Mouse (Mus musculus) intestine, postnatal 0 days (tissue): ENCODE data around the gene Pofut2. TPM values are rescaled to one million over a fixed set of nuclear protein-coding genes. Genes with fewer than 3 reads are reported as not detected.
A peak's percentile ranks its signal among the peaks of the same experiment; 100 is the strongest.

Source experiments
- ATAC-seq: fragments of 200-750 bp; cut with Nextera tagmentation; 2 replicates; pipeline ENCODE4 v1.8.0; 2017; ENCODE audit warnings: mild to moderate bottlenecking, moderate TSS enrichment, moderate library complexity
- H3K27ac ChIP-seq: fragments of 300-500 bp; sonication (generic); 2 replicates; pipeline ENCODE4 v1.5.1; 2014; ENCODE audit warnings: mild to moderate bottlenecking, low read depth, low read length, moderate library complexity
- H3K27me3 ChIP-seq: fragments of 300-500 bp; sonication (generic); replicated peaks from 2 replicates; pipeline ENCODE4 v1.6.1; 2014; ENCODE audit warnings: low read length, mixed read lengths; ENCODE audit not compliant: control insufficient read depth, insufficient read depth
- H3K36me3 ChIP-seq: fragments of 300-500 bp; sonication (generic); 2 replicates; pipeline ENCODE4 v1.6.1; 2014; ENCODE audit warnings: mild to moderate bottlenecking, moderate library complexity; ENCODE audit not compliant: control insufficient read depth, insufficient read depth
- H3K4me1 ChIP-seq: fragments of 300-500 bp; sonication (generic); replicated peaks from 2 replicates; pipeline ENCODE4 v1.6.1; 2014; ENCODE audit warnings: antibody characterized with exemption, low read length, mixed read lengths; ENCODE audit not compliant: control insufficient read depth, insufficient read depth
- H3K4me2 ChIP-seq: fragments of 300-500 bp; sonication (generic); replicated peaks from 2 replicates; pipeline ENCODE4 v1.6.1; 2014; ENCODE audit warnings: low read depth, mild to moderate bottlenecking, moderate library complexity
- H3K4me3 ChIP-seq: fragments of 300-500 bp; sonication (generic); 2 replicates; pipeline ENCODE4 v1.5.1; 2014; ENCODE audit warnings: low read depth, low read length
- H3K9ac ChIP-seq: fragments of 300-500 bp; sonication (generic); 2 replicates; pipeline ENCODE4 v1.6.1; 2014; ENCODE audit warnings: mild to moderate bottlenecking, low read depth, low read length
- H3K9me3 ChIP-seq: fragments of 300-500 bp; sonication (generic); 2 replicates; pipeline ENCODE4 v1.6.1; 2016; ENCODE audit warnings: mixed run types; ENCODE audit not compliant: control insufficient read depth
- CTCF ChIP-seq: sonication (generic); IDR thresholded peaks from 2 replicates; pipeline ENCODE4 v1.5.1; 2016; ENCODE audit warnings: low read depth, mild to moderate bottlenecking, control low read depth, antibody characterized with exemption, moderate library complexity
- WGBS: fragments of 180-500 bp; shearing (Covaris S2); extraction: QIAGEN DNeasy Blood & Tissue Kit; methylation state at CpG from one replicate; pipeline ENCODE4 v1.1.7; 2014; 5-methylcytosine and 5-hydroxymethylcytosine counted together
- polyA plus RNA-seq: library from polyadenylated mRNA; unstranded; fragments of >200 nt; fragmentation: Nextera tagmentation; extraction: Ambion mirVana; gene quantifications from 2 replicates; pipeline ENCODE4 v1.2.1, GENCODE M21; 2015

Pofut2 gene
- polyA plus RNA-seq, 1 experiment from 2014 or later = 40.4 TPM

DNA sequence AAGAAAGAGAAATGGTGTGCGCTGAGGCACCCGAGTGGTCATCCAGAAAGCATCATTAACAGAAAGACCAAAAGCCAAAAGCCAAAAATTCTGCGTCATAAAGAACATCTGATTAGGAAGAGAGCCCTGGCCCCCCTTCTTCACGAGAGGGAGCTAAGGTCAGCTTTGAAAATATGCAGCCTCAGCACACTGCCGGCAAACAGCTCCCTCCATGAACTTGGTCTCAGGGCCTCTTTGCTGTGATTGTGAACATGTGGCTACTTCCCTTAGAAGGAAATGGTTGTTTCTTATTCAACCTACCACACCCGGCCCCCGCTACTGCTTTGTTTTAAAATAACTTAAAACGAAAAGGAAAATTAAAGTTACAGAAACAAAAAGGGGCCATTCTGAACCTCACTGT is 44.4 kb upstream of the Pofut2 start:
- Histone ChIP-seq H3K27ac (peak overlapping the region; percentile 51; the same call in 1 of the 2 replicates), H3K9me3 (no peaks in the 10 kb centered on the region), H3K36me3 (no peaks in the 10 kb centered on the region), H3K4me1 (peaks cover 41% of the 10 kb centered on the region), H3K4me3 (no peak overlapping the region), H3K4me2 (no peak overlapping the region), H3K9ac (no peak overlapping the region), H3K27me3 (no peaks in the 10 kb centered on the region)
- no peak for TF ChIP-seq CTCF
- WGBS = 25% methylated on average over 8 of the region's 8 CpGs
- no peak for ATAC-seq

GRCm38 (mm10) chr10:77215641-77216040 is 43.4 kb upstream of the Pofut2 start:
- H3K4me1 ChIP-seq = peaks cover 38% of the 10 kb centered on the region
- ATAC-seq = no peak
- no peak for TF ChIP-seq CTCF
- H3K9me3 ChIP-seq = no peaks in the 10 kb centered on the region
- peak overlapping the region; percentile 16; the same call in 1 of the 2 replicates for H3K27ac ChIP-seq
- 66% methylated on average over 4 of the region's 4 CpGs for WGBS
- no peak overlapping the region for H3K9ac ChIP-seq
- H3K4me3 ChIP-seq = no peak overlapping the region
- H3K36me3 ChIP-seq = no peaks in the 10 kb centered on the region
- H3K4me2 ChIP-seq = no peak overlapping the region
- no peaks in the 10 kb centered on the region for H3K27me3 ChIP-seq

DNA sequence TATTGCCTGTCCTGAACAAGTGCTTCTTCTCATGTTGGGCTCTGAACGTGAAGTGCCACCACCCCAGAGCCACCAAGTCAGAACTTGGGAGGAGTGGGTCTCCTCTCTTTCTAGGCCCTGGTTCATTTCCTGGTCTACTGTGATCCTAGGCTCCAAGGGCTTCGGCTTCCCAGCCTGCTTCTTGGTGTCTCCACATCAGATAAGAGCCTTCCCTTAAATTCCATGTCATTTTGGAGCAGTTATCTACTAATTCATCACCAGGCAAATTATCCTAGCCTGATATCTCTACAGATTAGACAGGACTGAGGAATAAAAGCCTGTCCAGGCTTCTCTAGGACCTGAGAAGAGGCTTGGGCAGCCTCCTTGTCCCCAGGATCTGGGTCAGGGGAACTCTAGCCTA is 42.7 kb upstream of the Pofut2 start:
- 78% methylated on average over 2 of the region's 2 CpGs for WGBS
- Histone ChIP-seq H3K4me3 (no peak overlapping the region), H3K4me2 (no peak overlapping the region), H3K27me3 (no peaks in the 10 kb centered on the region), H3K9ac (no peak overlapping the region), H3K9me3 (no peaks in the 10 kb centered on the region), H3K27ac (peak overlapping the region; percentile 73; the same call in 1 of the 2 replicates), H3K4me1 (peaks cover 32% of the 10 kb centered on the region), H3K36me3 (no peaks in the 10 kb centered on the region)
- no peak for TF ChIP-seq CTCF
- ATAC-seq = no peak

- peak overlapping the region; percentile 73 for H3K27ac ChIP-seq
These were observed 41.8 kb upstream of the Pofut2 start for GRCm38 (mm10) chr10:77217155-77217731.

GRCm38 (mm10) chr10:77218059-77218458 is 41.0 kb upstream of the Pofut2 start:
- H3K9me3 ChIP-seq = no peaks in the 10 kb centered on the region
- no peak for ATAC-seq
- peak overlapping the region; percentile 73; the same call in 1 of the 2 replicates for H3K27ac ChIP-seq
- WGBS = 68% methylated on average over 4 of the region's 4 CpGs
- no peaks in the 10 kb centered on the region for H3K27me3 ChIP-seq
- H3K4me2 ChIP-seq = no peak overlapping the region
- H3K9ac ChIP-seq = no peak overlapping the region
- H3K36me3 ChIP-seq = no peaks in the 10 kb centered on the region
- no peak for TF ChIP-seq CTCF
- peaks cover 27% of the 10 kb centered on the region for H3K4me1 ChIP-seq
- no peak overlapping the region for H3K4me3 ChIP-seq

More at GRCm38 (mm10) chr10:77217155-77217731, 41.8 kb upstream of the Pofut2 start:
- Histone ChIP-seq H3K9me3 (no peaks in the 10 kb centered on the region), H3K9ac (no peak overlapping the region), H3K4me3 (no peak overlapping the region), H3K4me1 (peaks cover 30% of the 10 kb centered on the region), H3K27me3 (no peaks in the 10 kb centered on the region), H3K36me3 (no peaks in the 10 kb centered on the region), H3K4me2 (no peak overlapping the region)
- TF ChIP-seq CTCF = no peak
- ATAC-seq = peak; percentile 80
- 38% methylated on average over 6 of the region's 6 CpGs for WGBS

GRCm38 (mm10) chr10:77219411-77220025 is 39.5 kb upstream of the Pofut2 start:
- ATAC-seq = no peak
- Histone ChIP-seq H3K36me3 (no peaks in the 10 kb centered on the region), H3K4me3 (no peak overlapping the region), H3K27me3 (no peaks in the 10 kb centered on the region), H3K4me1 (peaks cover 20% of the 10 kb centered on the region), H3K4me2 (no peak overlapping the region), H3K27ac (no peak overlapping the region), H3K9me3 (no peaks in the 10 kb centered on the region), H3K9ac (no peak overlapping the region)
- 70% methylated on average over 12 of the region's 12 CpGs for WGBS
- TF ChIP-seq CTCF = no peak
